Mouse (Mus musculus) frontal cortex, postnatal 14 days (tissue): ENCODE data around the gene Rad51c.
A peak's percentile ranks its signal among the peaks of the same experiment; 100 is the strongest.
"Not testable (repeated sequence)": the region's sequence is repeated elsewhere in the genome, so short reads cannot be mapped to it uniquely, and the experiment has no call there.

ENCODE experiments used
- DNase-seq, 2 experiments: peaks; one replicate each; pipeline ENCODE4 v3.0.0; 2022; ENCODE audit warnings: low spot score in 2 of 2

Gene Rad51c

DNA sequence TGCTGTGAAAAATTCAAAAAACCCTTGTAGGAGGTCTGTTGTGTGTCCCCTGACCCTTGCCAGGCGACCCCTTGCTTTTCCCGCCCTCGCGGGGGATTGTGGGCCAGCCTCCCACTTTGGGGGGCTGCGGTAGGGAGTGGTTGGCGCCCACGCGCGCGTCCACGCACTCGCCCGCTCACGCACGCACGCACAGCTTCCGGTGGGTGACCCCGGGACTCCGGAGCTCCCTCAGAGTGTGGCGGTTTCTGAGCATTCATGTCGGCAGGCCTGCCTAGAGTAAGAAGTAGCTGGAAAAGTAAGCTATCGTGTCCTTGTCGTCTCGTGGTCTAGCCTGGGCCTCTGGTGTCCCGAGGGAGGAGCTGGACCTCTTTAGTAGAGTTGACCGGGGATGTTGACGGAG lies at the start of gene Rad51c, which contains the start of gene Tex14:
Gene Rad51c (minus strand): TSS at position 79 of the 400 bp plus-strand sequence.
Gene Tex14 (plus strand): TSS at position 190 of the 400 bp plus-strand sequence.
- peak in 1 of 2 experiments; percentile 34 for DNase-seq

DNA sequence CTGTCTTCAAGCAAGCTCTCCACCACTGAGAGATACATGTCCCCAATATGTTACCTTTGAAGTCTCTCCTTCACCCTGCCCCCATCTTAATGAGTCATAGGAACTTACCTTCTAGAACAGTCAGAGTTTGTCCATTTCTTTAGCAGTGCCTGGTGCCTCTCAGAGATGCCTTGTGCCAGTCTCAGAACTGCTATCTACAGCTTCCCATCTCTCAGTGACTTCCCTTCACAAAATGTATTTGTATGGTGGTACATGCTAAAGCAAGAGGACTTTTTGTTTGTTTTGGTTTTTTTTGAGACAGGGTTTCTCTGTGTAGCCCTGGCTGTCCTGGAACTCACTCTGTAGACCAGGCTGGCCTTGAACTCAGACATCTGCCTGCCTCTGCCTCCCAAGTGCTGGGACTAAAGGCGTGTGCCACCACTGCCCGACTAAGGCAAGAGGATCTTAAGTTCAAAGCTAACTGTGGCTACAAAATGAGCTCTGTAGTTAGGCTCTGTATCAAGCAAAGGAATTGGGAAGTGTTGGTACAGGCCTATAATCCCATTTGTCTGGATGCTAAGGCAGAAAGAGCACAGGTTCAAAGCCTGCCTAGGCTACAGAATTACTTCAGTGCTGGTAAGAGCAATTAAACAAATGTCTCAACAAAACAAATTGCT lies 49.4 kb upstream of the Rad51c start:
- no peak for DNase-seq

DNA sequence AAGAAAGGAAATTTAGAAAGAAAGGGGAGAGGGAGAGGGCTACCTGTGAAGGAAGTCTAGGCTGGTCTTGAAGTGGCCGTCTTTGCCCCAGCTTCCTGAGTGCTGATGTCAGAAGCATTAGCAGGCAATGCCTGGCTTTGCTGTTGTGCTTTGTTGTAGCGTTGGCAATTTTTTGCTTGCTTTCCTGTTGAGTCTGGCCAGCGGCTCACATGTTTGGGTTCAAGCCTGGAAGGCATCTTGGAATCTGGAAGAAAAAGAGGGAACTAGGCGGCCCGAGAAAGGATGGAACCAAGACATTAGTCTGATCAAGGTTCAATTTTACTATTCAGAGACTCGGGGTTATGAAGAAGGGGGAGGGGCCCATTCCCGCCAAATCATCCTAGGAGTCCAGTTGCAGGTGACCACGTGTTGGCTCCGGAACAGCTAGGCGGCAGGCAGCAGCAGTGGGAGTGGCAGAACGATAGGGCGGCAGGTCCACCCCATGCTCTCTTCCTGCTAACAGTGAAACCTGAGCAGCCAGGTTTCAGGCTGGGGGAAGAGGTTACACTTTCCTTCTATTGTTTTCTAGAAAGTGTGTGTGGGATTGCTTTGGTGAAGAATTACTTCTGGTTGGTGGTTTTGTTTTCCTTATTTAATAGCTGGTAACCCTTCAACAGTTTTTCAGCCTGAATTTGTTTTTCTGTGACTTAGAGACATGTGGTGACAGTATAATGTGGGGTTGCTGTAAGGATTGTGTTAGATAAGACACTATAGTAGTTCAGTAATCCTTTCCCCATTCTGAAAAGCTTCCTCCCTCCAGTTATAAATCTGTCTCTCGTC lies 48.7 kb upstream of the Rad51c start:
- DNase-seq: no peak

DNA sequence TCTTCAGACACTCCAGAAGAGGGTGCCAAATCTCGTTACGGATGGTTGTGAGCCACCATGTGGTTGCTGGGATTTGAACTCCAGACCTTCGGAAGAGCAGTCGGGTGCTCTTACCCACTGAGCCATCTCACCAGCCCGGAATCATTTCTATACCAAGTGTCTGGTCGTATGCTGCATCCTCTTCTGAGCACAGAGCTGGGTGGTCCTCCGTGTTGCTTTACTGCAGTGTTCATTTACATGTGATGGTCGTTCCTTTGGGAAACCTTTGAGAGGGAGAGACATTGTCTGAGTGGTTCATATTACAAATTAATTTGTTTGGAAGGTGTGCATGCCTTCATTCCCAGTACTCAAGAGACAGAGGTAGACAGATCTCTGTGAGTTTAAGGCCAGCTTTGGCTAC lies 48.0 kb upstream of the Rad51c start:
- not testable (repeated sequence) for DNase-seq

DNA sequence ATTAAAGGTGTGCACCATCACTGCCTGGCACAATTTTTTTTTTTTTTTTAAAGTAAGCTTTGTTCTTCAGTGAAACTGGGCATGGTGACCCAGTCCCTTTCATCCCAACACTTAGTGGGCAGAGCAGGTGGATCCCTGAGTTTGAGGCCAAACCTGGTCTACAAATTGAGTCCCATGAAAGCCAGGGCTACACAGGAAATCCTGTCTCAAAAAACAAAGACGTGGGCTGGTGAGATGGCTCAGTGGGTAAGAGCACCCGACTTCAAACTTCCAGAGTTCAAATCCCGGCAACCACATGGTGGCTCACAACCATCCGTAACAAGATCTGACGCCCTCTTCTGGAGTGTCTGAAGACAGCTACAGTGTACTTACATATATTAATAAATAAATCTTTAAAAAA lies 45.1 kb upstream of the Rad51c start:
- not testable (repeated sequence) for DNase-seq

DNA sequence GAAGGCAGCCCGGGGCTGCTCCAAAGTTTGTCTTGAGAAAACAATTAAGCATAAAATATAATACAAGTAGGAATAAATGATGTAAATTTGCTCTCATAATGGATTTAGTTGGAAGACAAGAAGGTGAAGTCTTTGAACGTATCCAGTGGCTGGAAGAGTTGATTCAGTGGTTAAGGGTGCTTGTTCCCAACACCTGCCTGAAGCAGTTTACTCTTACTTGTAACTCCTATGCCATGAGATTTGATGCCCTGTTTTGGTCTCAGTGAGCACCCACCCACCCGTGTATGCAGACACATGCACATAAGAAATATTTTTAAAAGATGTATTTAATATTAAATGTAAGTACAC lies 44.4 kb upstream of the Rad51c start:
- DNase-seq: no peak

DNA sequence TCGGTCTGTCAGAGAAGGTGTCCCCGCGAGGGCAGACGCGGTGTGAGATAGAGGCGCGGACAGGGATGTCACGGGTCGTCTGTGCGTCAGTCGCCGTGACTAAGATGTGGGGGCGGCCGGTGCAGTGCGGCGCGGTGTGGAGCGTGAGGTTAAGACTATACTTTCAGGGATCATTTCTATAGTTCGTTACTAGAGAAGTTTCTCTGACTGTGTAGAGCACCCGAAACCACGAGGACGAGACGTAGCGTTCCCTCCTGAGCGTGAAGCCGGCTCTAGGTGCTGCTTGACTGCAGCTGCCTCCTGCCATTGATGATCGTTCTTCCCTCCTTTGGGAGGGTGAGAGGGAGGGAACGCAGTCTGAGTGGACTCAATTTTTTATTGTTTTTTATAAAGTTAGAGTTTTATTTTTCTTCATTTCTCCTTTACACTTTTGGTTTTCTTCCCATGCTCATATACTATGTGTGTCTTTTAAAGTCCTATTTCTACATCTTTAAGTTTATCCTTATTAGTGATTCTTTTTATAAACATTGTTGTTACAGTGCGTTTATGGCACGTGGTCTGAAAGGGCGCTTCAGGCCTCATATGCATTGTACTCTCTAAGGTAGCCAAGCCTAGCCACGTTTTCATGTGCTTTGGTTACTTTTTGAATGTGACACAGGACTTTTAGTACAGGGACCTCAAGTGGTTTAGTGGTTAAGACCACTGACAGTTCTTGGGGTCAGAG lies 43.9 kb upstream of the Rad51c start:
- peak; percentile 28 to 70 for DNase-seq

DNA sequence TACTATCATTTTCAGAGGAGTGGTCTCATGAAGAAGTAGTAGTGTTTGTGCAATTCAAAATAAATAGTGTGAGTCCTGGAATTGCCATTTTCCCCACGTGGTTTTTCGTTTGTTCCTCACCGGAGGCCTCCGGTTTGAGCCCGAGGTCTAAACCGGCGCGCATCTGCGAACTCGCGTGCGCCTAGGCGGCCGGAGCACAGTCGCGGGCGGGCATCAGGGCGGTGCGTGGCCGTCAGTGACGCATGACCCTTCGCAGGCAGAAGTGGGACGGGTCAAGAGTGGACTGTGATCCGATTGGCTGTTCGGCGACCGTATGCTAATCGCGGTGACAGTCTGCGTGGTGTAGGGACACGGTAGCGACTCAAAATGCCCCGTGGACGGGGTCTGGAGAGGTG lies 43.3 kb upstream of the Rad51c start:
- DNase-seq: peak; percentile 84 to 91

DNA sequence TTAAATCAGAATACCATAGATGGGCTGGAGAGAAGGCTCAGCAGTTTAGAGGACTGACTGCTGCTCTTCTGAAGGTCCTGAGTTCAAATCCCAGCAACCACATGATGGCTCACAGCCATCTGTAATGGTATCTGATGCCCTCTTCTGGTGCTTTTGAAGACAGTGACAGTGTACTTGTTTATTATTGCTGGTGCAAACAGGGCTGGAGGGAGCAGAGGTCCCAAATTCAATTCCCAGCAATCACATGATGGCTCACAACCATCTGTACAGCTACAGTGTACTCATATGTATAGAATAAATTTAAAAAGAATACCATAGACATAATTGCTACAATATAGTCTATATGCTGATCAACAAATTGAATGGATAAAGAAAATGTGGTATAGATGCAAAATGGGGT lies 42.7 kb upstream of the Rad51c start:
- DNase-seq: no peak

DNA sequence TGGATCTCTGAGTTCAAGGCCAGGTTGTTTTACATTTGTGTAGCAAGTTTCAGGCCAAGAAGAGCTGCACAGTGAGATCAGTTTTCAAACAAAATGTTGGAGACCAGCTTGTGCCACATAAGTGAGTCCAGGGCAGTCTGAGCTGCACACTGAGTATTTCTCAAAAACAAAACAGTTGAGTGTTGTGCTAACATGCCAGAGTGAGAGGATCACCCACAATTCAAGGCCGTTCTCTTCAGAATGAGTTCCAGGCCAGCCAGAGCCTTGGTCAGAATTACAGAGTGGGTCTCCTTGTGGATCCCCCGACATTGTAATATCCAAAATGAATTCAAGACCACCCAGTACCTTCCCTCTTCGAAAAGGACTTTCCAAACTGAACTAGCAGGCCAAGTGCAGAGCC lies 41.4 kb upstream of the Rad51c start:
- no peak for DNase-seq

DNA sequence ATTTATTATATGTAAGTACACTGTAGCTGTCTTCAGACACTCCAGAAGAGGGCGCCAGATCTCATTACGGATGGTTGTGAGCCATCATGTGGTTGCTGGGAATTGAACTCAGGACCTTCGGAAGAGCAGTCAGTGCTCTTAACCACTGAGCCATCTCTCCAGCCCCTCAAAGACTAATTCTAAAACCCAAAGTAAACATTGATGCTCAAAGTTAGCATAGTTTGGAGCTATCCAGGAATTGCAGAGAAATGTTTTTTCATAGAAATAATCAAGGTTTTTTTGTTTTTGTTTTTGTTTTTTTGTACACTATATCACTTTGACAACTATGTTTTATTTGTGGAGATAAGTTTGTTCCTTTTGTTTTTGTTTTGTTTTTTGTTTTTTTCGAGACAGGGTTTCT lies 40.8 kb upstream of the Rad51c start:
- not testable (repeated sequence) for DNase-seq

DNA sequence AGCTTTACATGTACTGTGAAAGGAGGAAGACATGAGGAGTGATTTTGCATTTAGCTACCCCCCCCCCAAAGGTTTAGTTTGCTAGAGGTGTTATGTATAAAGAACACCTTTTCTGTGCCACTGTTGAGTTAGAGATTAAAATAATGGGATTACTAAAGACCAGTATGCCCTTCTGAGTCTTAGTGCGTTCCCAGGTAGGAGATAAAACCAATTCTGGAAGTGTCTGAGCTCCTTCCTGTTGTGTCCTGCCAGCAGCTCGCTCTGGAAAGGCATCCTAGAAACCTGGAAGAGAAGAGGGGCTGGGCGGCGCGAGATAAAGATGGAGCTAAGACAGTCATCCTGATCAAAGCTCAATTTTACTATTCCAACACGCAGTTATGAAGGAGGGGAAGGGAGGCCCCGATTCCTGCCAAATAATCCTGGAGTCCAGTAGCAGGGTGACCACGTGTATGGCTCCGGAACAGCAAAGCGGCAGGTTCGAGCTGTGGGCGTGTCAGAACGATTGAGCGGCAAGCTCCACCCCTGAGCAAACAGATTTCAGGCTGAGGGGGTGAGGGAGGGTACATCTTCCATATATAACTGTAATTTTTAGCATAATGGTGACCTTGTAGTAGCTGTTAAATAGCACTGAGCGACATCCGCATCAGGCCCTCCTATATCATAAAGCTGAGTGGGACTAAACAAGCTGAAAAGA lies 40.1 kb upstream of the Rad51c start:
- no peak for DNase-seq

DNA sequence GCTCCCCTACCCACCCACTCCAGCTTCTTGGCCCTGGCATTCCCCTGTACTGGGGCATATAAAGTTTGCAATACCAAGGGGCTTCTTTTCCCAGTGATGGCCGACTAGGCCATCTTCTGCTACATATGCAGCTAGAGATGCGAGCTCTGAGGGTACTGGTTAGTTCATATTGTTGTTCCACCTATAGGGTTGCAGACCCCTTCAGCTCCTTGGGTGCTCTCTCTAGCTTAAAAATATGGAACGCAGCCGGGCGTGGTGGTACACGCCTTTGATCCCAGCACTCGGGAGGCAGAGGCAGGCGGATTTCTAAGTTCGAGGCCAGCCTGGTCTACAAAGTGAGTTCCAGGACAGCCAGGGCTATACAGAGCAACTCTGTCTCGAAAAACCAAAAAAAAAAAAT lies 39.3 kb upstream of the Rad51c start:
- DNase-seq: not testable (repeated sequence)

DNA sequence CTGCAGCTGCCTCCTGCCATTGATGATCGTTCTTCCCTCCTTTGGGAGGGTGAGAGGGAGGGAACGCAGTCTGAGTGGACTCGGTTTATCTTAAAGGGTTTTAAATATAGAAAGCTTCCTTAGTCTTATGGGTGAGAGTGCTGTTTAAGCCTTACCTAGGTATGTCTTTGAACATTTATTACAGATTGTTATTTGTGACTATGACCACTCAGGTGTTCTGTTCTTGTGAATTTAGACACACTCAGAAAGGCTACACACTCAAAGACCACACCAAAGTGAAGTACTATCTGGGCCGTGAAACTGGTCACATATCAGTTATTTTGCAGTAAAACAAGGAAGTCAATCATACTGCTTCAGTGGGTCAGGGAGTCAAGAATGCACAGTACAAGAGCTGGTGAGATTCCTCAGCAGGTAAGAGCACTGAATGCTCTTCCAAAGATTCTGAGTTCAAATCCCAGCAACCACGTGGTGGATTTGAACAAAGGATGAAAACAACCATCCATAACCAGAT lies 38.7 kb upstream of the Rad51c start:
- DNase-seq: peak; percentile 55 to 75

DNA sequence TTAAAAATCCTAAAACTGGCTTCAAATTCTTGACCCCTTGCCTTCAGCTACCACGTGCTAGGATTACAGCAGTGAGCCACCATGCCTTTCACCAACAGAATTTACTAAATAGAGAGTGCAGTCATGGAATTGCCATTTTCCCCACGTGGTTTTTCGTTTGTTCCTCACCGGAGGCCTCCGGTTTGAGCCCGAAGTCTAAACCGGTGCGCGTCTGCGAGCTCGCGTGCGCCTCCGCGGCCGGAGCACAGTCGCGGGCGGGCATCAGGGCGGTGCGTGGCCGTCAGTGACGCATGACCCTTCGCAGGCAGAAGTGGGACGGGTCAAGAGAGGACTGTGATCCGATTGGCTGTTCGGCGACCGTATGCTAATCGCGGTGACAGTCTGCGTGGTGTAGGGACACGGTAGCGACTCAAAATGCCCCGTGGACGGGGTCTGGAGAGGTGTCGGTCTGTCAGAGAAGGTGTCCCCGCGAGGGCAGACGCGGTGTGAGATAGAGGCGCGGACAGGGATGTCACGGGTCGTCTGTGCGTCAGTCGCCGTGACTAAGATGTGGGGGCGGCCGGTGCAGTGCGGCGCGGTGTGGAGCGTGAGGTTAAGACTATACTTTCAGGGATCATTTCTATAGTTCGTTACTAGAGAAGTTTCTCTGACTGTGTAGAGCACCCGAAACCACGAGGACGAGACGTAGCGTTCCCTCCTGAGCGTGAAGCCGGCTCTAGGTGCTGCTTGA lies 38.1 kb upstream of the Rad51c start:
- peak; percentile 75 to 83 for DNase-seq

DNA sequence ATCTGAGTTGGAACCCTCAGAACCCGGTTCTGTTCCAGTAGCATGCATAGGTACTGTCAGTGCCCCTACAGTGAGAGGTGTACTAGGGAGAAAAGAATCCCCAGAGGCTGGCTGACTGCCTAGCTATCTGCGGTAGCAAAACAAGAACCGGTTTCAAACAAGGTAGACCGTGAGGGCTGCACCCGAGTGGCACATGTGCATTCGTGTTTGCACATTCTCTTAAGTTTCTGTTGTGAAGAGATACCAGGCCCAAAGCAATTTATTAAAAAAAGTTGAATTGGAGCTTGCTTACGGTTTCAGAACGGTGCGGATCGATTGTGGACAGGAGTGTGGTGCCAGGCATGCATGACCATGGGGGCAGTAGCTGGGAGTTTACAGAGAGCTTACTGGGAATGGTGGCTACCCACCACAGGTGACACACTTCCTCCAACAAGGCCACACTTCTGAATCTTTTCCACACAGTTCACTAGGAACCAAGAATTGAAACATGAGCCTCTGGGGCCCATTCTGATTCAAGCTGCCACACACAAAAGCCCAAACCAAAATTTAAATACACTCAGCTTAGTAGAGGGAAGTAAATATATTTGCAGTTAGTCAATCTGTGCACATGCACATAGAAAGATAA lies 35.2 kb upstream of the Rad51c start:
- no peak for DNase-seq

DNA sequence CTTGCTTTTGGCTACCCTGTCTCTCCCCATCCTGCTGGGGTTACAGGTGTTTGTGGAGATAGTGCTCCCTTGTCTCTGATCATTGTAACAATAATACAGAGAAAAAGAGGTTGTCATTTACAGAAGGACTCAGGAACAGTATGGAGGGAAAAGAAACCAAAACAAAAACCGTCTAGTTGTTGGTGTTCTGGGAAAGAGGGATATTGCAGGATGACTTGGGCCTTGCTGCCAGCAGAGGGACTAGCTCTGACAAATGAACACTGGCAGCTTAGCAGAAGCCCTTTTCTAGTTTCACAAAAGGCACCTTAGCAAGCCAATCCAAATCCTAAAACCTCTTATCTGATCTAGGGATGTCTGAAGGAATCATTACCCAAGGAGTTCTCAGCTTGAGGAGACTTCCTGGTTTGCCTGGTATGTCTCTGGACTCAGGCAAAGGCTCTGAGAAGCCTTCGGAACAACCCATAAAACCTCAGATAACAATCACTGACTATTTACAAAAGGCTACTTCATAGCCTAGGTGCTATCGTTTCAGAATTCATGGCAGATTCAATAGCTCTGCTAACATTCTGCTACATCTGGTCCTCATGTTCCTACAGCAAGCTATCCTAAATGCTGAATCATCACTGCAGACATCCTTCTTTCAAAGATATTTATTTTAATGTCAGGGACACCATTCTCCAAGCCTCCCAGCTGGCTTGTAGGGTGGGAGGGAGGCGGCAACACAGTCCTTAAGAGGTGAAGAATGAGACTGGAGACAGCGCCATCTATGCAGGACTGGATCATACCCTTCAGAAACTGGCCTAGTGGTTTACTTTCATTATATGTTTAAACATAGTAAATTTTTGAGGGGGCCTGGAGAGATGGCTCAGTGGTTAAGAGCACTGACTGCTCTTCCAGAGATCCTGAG lies 31.8 kb upstream of the Rad51c start:
- no peak for DNase-seq

DNA sequence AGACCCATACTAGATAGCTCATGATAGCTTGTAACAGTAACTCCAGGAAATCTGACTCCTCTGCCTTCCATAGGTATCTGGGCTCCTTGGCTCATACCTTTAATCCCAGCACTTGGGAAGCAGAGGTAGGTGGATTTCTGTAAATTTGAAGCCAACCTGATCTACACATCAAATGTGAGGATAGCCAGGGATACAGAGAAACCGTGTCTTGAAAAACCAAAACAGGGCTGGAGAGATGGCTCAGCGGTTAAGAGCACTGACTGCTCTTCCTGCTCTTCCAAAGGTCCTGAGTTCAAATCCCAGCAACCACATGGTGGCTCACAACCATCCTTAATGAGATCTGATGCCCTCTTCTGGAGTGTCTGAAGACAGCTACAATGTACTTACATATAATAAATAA lies 30.4 kb upstream of the Rad51c start:
- DNase-seq: not testable (repeated sequence)

DNA sequence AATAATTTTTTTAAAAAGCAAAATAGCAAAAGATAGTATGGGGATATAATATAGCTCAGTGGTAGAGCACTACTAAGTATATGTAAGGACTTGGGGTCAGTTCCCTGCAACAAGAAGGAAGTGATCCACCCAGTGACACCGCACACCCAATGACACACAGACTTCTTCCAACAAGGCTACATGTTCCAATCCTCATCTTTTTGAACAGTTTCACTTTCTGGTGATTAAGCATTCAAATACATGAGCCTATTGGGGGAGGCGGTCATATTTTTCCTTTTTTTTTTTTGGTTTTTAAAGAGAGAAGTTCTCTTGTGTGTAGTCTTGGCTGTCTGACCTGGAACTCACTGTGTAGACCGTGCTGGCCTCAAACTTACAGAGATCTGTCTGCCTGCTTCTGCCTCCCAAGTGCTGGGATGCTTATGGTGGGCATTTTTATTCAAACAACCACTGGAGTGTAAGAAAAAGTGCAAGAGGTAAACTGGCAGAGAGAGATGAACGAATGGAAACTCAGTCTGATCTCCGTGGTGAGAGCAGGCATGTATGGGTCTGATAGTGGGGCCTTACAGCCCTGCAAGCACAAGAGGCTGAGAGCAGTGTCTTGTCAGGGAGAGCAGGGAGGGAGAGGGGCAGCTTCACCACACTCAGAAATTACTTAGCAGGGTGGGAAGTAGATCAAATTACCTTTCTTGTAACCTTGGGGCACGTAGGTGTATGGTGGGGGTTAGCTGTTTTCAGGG lies 28.3 kb upstream of the Rad51c start:
- DNase-seq: no peak
